Mouse (Mus musculus) liver, postnatal 0 days (tissue): ENCODE measurements around the gene Inpp5e.

Source experiments
- CTCF ChIP-seq: sonication (generic); IDR thresholded peaks from 2 replicates; pipeline ENCODE4 v1.5.1; 2016; ENCODE audit warnings: antibody characterized with exemption, low read depth
- EP300 ChIP-seq: IDR thresholded peaks from 2 replicates; pipeline ENCODE4 v1.6.1; 2016; ENCODE audit warnings: antibody characterized with exemption, low read depth, mild to moderate bottlenecking

- TF ChIP-seq CTCF (peak; percentile 100), EP300 (peak; percentile 39; the same call in 1 of the 2 replicates)
These were observed at the start of gene Inpp5e for GRCm38 (mm10) chr2:26408515-26409356.
